9 mouse cellular contexts compared by ENCODE assay signal in the genomic region with DNA sequence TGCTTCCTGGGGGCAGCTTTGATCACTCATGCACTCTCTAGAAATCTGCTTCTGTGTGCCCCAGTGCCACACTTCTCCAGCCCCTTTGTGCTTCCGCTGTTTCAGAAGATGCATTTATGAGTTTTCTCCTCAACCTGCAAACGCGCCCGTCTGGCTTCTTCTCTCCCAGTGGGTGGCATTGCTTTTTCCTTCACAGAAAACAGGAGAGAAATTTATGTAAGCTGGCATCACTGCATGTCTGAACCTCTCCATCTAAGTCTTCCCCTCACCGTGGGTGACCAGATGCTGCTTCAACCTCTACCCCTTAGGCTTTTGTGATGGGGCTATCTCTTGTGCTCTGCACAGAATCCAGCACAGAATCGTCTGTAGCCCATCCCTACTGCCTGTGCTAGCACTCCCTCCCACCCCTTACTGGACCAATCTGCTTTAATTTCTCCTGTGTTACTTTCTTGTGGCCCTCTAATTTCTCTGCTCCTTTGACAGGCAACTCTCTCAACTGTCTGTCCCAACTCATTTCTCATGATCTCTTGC.
"Had no signal": no experiment of that assay in that cellular context is flagged by ENCODE, and none has a peak within 500 bp of the region (broad histone marks: within the 10 kb centered on the region; RNA-seq: fewer than 3 reads in every experiment).

No protein-coding gene starts in this region.

- H3K36me3 ChIP-seq: limb, embryonic 12.5 days; liver, embryonic 13.5 days; midbrain, embryonic 13.5 days; stomach, embryonic 15.5 days had no signal

- H3K4me1 ChIP-seq: liver, embryonic 13.5 days had no signal

- H3K27me3 ChIP-seq: limb, embryonic 12.5 days; liver, embryonic 13.5 days; midbrain, embryonic 13.5 days; stomach, embryonic 15.5 days had no signal

- H3K27ac ChIP-seq: limb, embryonic 12.5 days; liver, embryonic 13.5 days; midbrain, embryonic 13.5 days; stomach, embryonic 15.5 days had no signal

- DNase-seq: kidney, adult 8-10 months; kidney, postnatal 25 days; liver; liver, embryonic 13.5 days; liver, postnatal 0 days; lung, postnatal 36 days had no signal

- H3K4me3 ChIP-seq: limb, embryonic 12.5 days; liver, embryonic 13.5 days; midbrain, embryonic 13.5 days; stomach, embryonic 15.5 days had no signal
